Comparison of ENCODE assay signal across 8 mouse cellular contexts in genomic region chr19:4213524-4213974, GRCm38 (mm10). TPM values are rescaled to one million over a fixed set of nuclear protein-coding genes. Genes with fewer than 3 reads are reported as not detected.
DNase-seq lines count a peak whose midpoint lies in the region; ATAC-seq lines count a peak whose summit lies in the region.

No protein-coding gene starts in this region.

- no peaks in the 10 kb centered on the region for H3K9me3 ChIP-seq in embryonic facial prominence, embryonic 15.5 days (replicated peaks)
- H3K9me3 ChIP-seq in kidney, embryonic 16.5 days (ENCODE audit: low read length) = no peaks in the 10 kb centered on the region
- no peaks in the 10 kb centered on the region for H3K9me3 ChIP-seq in midbrain, embryonic 12.5 days

- 12% methylated on average over 9 of the region's 9 CpGs for WGBS in embryonic facial prominence, embryonic 15.5 days
- WGBS in kidney, embryonic 16.5 days = 9% methylated on average over 9 of the region's 9 CpGs
- WGBS in midbrain, embryonic 12.5 days = 3% methylated on average over 9 of the region's 9 CpGs

- H3K27me3 ChIP-seq in embryonic facial prominence, embryonic 15.5 days = no peaks in the 10 kb centered on the region
- H3K27me3 ChIP-seq in kidney, embryonic 16.5 days (ENCODE audit: insufficient read depth, low read length) = no peaks in the 10 kb centered on the region
- peaks cover 80% of the 10 kb centered on the region for H3K27me3 ChIP-seq in midbrain, embryonic 12.5 days

- peak overlapping the region; percentile 93 for H3K27ac ChIP-seq in embryonic facial prominence, embryonic 15.5 days (replicated peaks)
- H3K27ac ChIP-seq in kidney, embryonic 16.5 days (ENCODE audit: low read length) = peak overlapping the region; percentile 97
- H3K27ac ChIP-seq in midbrain, embryonic 12.5 days (replicated peaks) = no peak overlapping the region

- ATAC-seq in embryonic facial prominence, embryonic 15.5 days (ENCODE audit: insufficient number of reproducible peaks, low FRiP score, low TSS enrichment, low read depth) = no peak
- ATAC-seq in kidney, embryonic 16.5 days (ENCODE audit: low FRiP score, low TSS enrichment) = peak; percentile 46
- ATAC-seq in midbrain, embryonic 12.5 days (ENCODE audit: low FRiP score, low read depth) = 0 out of 2 replicates have a peak, but pooled peaks have one; percentile 32

- H3K4me1 ChIP-seq in embryonic facial prominence, embryonic 15.5 days = peaks cover 60% of the 10 kb centered on the region
- H3K4me1 ChIP-seq in kidney, embryonic 16.5 days (ENCODE audit: insufficient read depth, low read length) = peaks cover 55% of the 10 kb centered on the region
- H3K4me1 ChIP-seq in midbrain, embryonic 12.5 days = peaks cover 44% of the 10 kb centered on the region

- no peaks in the 10 kb centered on the region for H3K36me3 ChIP-seq in embryonic facial prominence, embryonic 15.5 days
- no peaks in the 10 kb centered on the region for H3K36me3 ChIP-seq in kidney, embryonic 16.5 days (ENCODE audit: insufficient read depth, low read length)
- no peaks in the 10 kb centered on the region for H3K36me3 ChIP-seq in midbrain, embryonic 12.5 days

- peak overlapping the region; percentile 85 for H3K4me2 ChIP-seq in embryonic facial prominence, embryonic 15.5 days (replicated peaks)
- peak overlapping the region; percentile 91 for H3K4me2 ChIP-seq in kidney, embryonic 16.5 days (replicated peaks; ENCODE audit: low read depth, low read length)
- H3K4me2 ChIP-seq in midbrain, embryonic 12.5 days (replicated peaks) = peak overlapping the region; percentile 98; the same call in 1 of the 2 replicates

- 0 out of 2 replicates have a peak overlapping the region, but pooled peaks have one; percentile 6 for H3K9ac ChIP-seq in embryonic facial prominence, embryonic 15.5 days
- H3K9ac ChIP-seq in kidney, embryonic 16.5 days (replicated peaks; ENCODE audit: low read length) = peak overlapping the region; percentile 98
- H3K9ac ChIP-seq in midbrain, embryonic 12.5 days (replicated peaks) = no peak overlapping the region

- H3K4me3 ChIP-seq in embryonic facial prominence, embryonic 15.5 days (replicated peaks) = peak overlapping the region; percentile 88
- peak overlapping the region; percentile 83 for H3K4me3 ChIP-seq in kidney, embryonic 16.5 days (ENCODE audit: low read length)
- no peak overlapping the region for H3K4me3 ChIP-seq in midbrain, embryonic 12.5 days

- peak; percentile 17 for DNase-seq in thymus, postnatal 4 days
- DNase-seq in thymus, postnatal 25 days = no peak
- no peak for DNase-seq in layer of hippocampus, postnatal 25 days (ENCODE audit: extremely low spot score in 1 of 2, low spot score in 1 of 2)
- no peak for DNase-seq in cerebellum, postnatal 10 days
- DNase-seq in right cerebral cortex, postnatal 4 days = no peak

RNA-seq across cellular contexts. Expression of gene Clcf1, which starts 0.5 kb away (rescaled TPM):
- polyA plus RNA-seq in embryonic facial prominence, embryonic 15.5 days (2015; fragmentation: Nextera tagmentation; extraction: Ambion mirVana) = 10.1 and 10.2 TPM in 2 replicates
- polyA plus RNA-seq in kidney, embryonic 16.5 days (2015; fragmentation: Nextera tagmentation; extraction: Ambion mirVana) = 6.8 and 7.5 TPM in 2 replicates
- 0.48 and 0.94 TPM in 2 replicates for polyA plus RNA-seq in midbrain, embryonic 12.5 days (2016; fragmentation: Nextera tagmentation; extraction: Ambion mirVana)
- under 1 TPM; 0.27 to 0.61 TPM for total RNA-seq in layer of hippocampus, postnatal 25 days (2021)

RNA-seq across cellular contexts. Expression of gene AC109138.7, which starts 0.6 kb away (rescaled TPM):
- polyA plus RNA-seq in embryonic facial prominence, embryonic 15.5 days (2015; fragmentation: Nextera tagmentation; extraction: Ambion mirVana) = not detected in 2 replicates
- polyA plus RNA-seq in kidney, embryonic 16.5 days (2015; fragmentation: Nextera tagmentation; extraction: Ambion mirVana) = not detected in 2 replicates
- polyA plus RNA-seq in midbrain, embryonic 12.5 days (2016; fragmentation: Nextera tagmentation; extraction: Ambion mirVana) = not detected in 2 replicates
- total RNA-seq in layer of hippocampus, postnatal 25 days (2021) = not detected

RNA-seq across cellular contexts. Expression of gene Rad9a, which starts 12.1 kb away (rescaled TPM):
- polyA plus RNA-seq in embryonic facial prominence, embryonic 15.5 days (2015; fragmentation: Nextera tagmentation; extraction: Ambion mirVana) = 33.6 and 35.0 TPM in 2 replicates
- polyA plus RNA-seq in kidney, embryonic 16.5 days (2015; fragmentation: Nextera tagmentation; extraction: Ambion mirVana) = 39.4 and 39.9 TPM in 2 replicates
- 35.0 and 41.5 TPM in 2 replicates for polyA plus RNA-seq in midbrain, embryonic 12.5 days (2016; fragmentation: Nextera tagmentation; extraction: Ambion mirVana)
- 1 to 10 TPM; 7.4 to 8.2 TPM for total RNA-seq in layer of hippocampus, postnatal 25 days (2021)

RNA-seq across cellular contexts. Expression of gene Pold4, which starts 18.1 kb away (rescaled TPM):
- polyA plus RNA-seq in embryonic facial prominence, embryonic 15.5 days (2015; fragmentation: Nextera tagmentation; extraction: Ambion mirVana) = 33.5 and 34.0 TPM in 2 replicates
- polyA plus RNA-seq in kidney, embryonic 16.5 days (2015; fragmentation: Nextera tagmentation; extraction: Ambion mirVana) = 34.2 and 36.3 TPM in 2 replicates
- polyA plus RNA-seq in midbrain, embryonic 12.5 days (2016; fragmentation: Nextera tagmentation; extraction: Ambion mirVana) = 15.2 and 16.1 TPM in 2 replicates
- 10 to 100 TPM; 15.1 to 17.5 TPM for total RNA-seq in layer of hippocampus, postnatal 25 days (2021)

RNA-seq across cellular contexts. Expression of gene Ppp1ca, which starts 21.7 kb away (rescaled TPM):
- 745 and 794 TPM in 2 replicates for polyA plus RNA-seq in embryonic facial prominence, embryonic 15.5 days (2015; fragmentation: Nextera tagmentation; extraction: Ambion mirVana)
- 1,050 and 1,120 TPM in 2 replicates for polyA plus RNA-seq in kidney, embryonic 16.5 days (2015; fragmentation: Nextera tagmentation; extraction: Ambion mirVana)
- polyA plus RNA-seq in midbrain, embryonic 12.5 days (2016; fragmentation: Nextera tagmentation; extraction: Ambion mirVana) = 709 and 733 TPM in 2 replicates
- total RNA-seq in layer of hippocampus, postnatal 25 days (2021) = 100 to 1,000 TPM; 259 to 293 TPM
